Mouse (Mus musculus) hindbrain, embryonic 16.5 days (tissue): ENCODE measurements around the gene Fhit. TPM values are rescaled to one million over a fixed set of nuclear protein-coding genes. Genes with fewer than 3 reads are reported as not detected.

Experiments used
- ATAC-seq: fragments of 200-750 bp; cut with Nextera tagmentation; 2 replicates; pipeline ENCODE4 v1.8.0; 2017; ENCODE audit warnings: moderate TSS enrichment, moderate library complexity
- H3K27ac ChIP-seq: fragments of 300-500 bp; sonication (generic); 2 replicates; pipeline ENCODE4 v1.5.1; 2014; ENCODE audit warnings: low read depth, mild to moderate bottlenecking, control low read depth, low read length, moderate library complexity
- H3K27me3 ChIP-seq: fragments of 300-500 bp; sonication (generic); replicated peaks from 2 replicates; pipeline ENCODE4 v1.6.1; 2014; ENCODE audit warnings: low read length; ENCODE audit not compliant: control insufficient read depth, insufficient read depth
- H3K36me3 ChIP-seq: fragments of 300-500 bp; sonication (generic); 2 replicates; pipeline ENCODE4 v1.6.1; 2014; ENCODE audit warnings: mild to moderate bottlenecking, low read length, moderate library complexity, mixed read lengths; ENCODE audit not compliant: control insufficient read depth, insufficient read depth
- H3K4me1 ChIP-seq: fragments of 300-500 bp; sonication (generic); 2 replicates; pipeline ENCODE4 v1.6.1; 2014; ENCODE audit warnings: low read depth, low read length; ENCODE audit not compliant: control insufficient read depth, insufficient read depth
- H3K4me2 ChIP-seq: fragments of 300-500 bp; sonication (generic); 2 replicates; pipeline ENCODE4 v1.6.1; 2014; ENCODE audit warnings: mild to moderate bottlenecking, low read length, control low read depth, moderate library complexity
- H3K4me3 ChIP-seq: fragments of 300-500 bp; sonication (generic); 2 replicates; pipeline ENCODE4 v1.5.1; 2014; ENCODE audit warnings: mild to moderate bottlenecking, low read length, control low read depth, moderate library complexity
- H3K9ac ChIP-seq: fragments of 300-500 bp; sonication (generic); 2 replicates; pipeline ENCODE4 v1.6.1; 2014; ENCODE audit warnings: low read depth, mild to moderate bottlenecking, control low read depth, low read length, moderate library complexity
- H3K9me3 ChIP-seq: fragments of 300-500 bp; sonication (generic); 2 replicates; pipeline ENCODE4 v1.6.1; 2014; ENCODE audit warnings: mild to moderate bottlenecking, low read length, moderate library complexity; ENCODE audit not compliant: control insufficient read depth
- WGBS: fragments of 180-500 bp; shearing (Covaris S2); extraction: QIAGEN DNeasy Blood & Tissue Kit; methylation state at CpG from one replicate; pipeline ENCODE4 v1.1.7; 2014; 5-methylcytosine and 5-hydroxymethylcytosine counted together
- polyA plus RNA-seq: library from polyadenylated mRNA; unstranded; fragments of >200 nt; fragmentation: Nextera tagmentation; extraction: Ambion mirVana; gene quantifications from 2 replicates; pipeline ENCODE4 v1.2.1, GENCODE M21; 2015

Fhit gene
- polyA plus RNA-seq, 1 experiment from 2014 or later = 8.5 TPM

DNA sequence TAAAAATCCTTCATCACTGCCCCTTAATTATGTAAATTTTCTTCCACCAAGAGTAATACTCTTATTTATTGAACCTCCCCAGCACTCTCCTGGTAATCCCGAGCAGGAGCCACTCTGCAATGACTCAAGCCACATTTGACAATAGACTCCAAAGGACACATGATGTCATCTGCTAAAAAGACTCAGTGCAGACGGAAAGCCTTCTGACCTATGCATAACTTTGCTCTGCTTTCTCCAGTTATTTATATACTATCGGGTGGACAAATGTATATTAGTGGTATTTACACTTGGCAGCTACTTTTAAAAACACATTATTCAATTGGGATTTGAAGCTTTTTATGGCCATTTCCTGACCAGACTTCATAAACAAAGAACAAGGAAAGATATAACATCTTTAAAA is 304.2 kb downstream of the Fhit start:
- H3K27me3 ChIP-seq = no peaks in the 10 kb centered on the region
- H3K27ac ChIP-seq = no peak overlapping the region
- H3K9me3 ChIP-seq = no peaks in the 10 kb centered on the region
- ATAC-seq = no peak
- H3K9ac ChIP-seq = no peak overlapping the region
- H3K36me3 ChIP-seq = no peaks in the 10 kb centered on the region
- 70% methylated on average over 3 of the region's 3 CpGs for WGBS
- H3K4me2 ChIP-seq = no peak overlapping the region
- no peaks in the 10 kb centered on the region for H3K4me1 ChIP-seq
- no peak overlapping the region for H3K4me3 ChIP-seq

DNA sequence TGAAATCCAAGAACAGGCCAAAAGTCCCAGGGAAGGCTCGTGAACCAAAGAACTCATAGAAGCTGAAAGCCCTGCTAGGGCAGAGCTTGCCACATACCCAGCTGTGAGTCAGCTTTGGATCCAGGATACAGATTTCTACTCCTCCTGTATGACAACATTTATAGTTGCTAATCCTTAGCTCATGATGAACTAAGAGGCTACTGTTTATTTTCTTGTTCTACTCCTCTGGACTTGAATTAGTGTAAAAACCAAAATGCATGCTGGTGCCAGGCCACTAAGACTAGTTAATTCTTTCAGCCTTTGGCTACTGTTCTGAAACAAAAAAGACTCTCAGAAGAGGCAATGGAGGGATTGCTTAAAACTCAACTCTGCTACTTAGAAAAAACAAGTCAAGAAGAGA is 309.9 kb downstream of the Fhit start:
- Histone ChIP-seq H3K27ac (no peak overlapping the region), H3K36me3 (no peaks in the 10 kb centered on the region), H3K4me3 (no peak overlapping the region), H3K4me2 (no peak overlapping the region), H3K27me3 (no peaks in the 10 kb centered on the region), H3K9ac (no peak overlapping the region), H3K9me3 (no peaks in the 10 kb centered on the region), H3K4me1 (no peaks in the 10 kb centered on the region)
- no peak for ATAC-seq
- 83% methylated on average over 1 of the region's 1 CpGs for WGBS

DNA sequence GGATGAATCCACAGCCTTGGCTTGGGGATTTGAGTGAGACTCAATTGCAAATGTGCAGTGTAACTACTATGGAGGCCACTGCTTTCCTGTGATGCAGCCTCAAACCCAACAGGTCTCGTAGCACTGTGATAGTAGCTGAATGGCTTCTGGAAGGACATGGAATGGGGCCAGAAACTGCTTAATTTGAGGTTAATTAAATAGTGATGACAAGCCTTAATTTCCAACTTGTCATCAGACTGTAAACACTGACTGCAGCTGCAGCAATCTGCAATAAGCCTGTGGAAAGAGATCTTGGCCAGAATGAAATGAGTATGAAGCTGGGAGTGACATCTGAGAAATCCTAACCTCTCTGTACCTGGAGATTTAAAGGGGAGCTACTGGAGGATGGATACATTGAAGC is 325.8 kb downstream of the Fhit start:
- Histone ChIP-seq H3K4me3 (no peak overlapping the region), H3K4me2 (no peak overlapping the region), H3K9me3 (no peaks in the 10 kb centered on the region), H3K27ac (no peak overlapping the region), H3K9ac (no peak overlapping the region), H3K27me3 (no peaks in the 10 kb centered on the region), H3K36me3 (no peaks in the 10 kb centered on the region), H3K4me1 (no peaks in the 10 kb centered on the region)
- 52% methylated on average over 1 of the region's 1 CpGs for WGBS
- no peak for ATAC-seq

DNA sequence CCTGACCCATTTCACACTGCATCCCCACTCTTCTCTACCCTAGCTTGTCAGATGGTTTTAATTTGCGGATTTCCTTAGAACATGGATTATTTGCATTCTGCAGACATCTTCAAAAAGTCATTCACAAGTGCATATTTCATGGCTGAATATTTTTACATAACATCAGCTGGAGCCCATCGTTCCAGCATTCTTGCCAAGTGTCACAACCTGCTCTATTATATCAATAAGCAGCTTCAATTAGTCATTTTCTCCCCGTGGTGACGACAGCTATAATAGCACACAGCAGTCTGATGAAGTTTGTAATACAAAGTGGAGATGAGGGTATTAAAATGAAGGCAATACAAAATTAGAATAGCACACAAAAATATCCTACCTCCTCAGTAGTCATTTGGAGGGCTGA is 337.0 kb downstream of the Fhit start:
- Histone ChIP-seq H3K4me2 (no peak overlapping the region), H3K4me3 (no peak overlapping the region), H3K4me1 (no peaks in the 10 kb centered on the region), H3K9ac (no peak overlapping the region), H3K27me3 (no peaks in the 10 kb centered on the region), H3K9me3 (no peaks in the 10 kb centered on the region), H3K36me3 (no peaks in the 10 kb centered on the region), H3K27ac (no peak overlapping the region)
- no peak for ATAC-seq
- 35% methylated on average over 4 of the region's 4 CpGs for WGBS

DNA sequence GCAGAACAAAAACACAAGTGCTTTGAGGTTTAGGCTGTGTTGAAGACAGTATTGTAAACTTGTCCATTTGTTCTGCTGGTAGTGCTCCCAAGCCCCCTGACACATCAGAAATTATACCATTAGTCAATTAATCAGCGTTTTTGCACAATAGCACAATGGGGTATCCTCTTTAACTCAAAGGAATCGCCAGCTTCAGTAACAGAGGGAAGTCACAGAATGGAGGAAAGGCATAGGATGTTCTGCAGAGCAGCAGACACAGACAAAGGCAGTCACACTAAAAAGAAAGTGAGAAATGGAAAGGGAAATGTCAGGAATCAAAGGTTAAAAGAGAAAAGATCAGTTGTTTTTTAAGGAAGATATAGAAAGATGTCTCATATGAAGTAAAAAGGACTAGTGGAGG is 348.3 kb downstream of the Fhit start:
- WGBS = 9% methylated on average over 2 of the region's 2 CpGs
- no peaks in the 10 kb centered on the region; the same call in 1 of the 2 replicates for H3K4me1 ChIP-seq
- no peaks in the 10 kb centered on the region for H3K36me3 ChIP-seq
- H3K27ac ChIP-seq = no peak overlapping the region
- no peak overlapping the region for H3K9ac ChIP-seq
- H3K4me2 ChIP-seq = no peak overlapping the region
- no peak overlapping the region for H3K4me3 ChIP-seq
- H3K27me3 ChIP-seq = no peaks in the 10 kb centered on the region
- no peak for ATAC-seq
- no peaks in the 10 kb centered on the region for H3K9me3 ChIP-seq

DNA sequence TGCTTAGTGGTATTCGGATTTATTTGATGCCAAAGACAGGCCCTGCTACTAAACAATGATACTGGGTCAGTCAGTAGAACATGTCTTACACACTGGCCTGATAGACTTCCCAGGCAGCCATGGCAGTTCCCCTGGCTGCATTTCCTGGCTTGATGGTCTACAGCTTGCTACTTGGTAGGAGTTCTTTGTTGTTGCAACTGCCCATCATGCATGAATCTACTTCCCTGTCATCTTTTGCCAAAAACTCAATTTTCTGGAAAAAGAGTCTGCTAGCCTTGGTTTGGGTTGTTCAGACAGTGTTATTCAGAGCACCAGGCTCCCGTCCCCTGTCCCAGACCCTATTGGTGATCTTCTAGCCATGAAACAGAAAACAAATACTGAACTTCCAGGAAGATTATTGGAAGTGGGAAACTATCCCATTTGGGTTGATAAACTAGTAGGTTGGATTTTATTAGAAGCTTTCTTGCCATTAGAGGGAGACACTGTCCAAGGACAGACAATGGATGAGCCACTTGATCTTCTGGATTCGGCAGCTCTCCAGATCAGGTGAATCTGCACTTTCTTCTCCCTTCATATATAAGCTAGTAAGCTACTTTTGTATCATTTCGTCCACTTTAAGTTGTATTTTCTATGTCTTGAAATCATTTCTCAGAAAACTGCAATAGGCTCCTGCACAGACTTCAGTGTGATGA is 363.2 kb downstream of the Fhit start:
- Histone ChIP-seq H3K9me3 (no peaks in the 10 kb centered on the region), H3K36me3 (no peaks in the 10 kb centered on the region), H3K4me2 (no peak overlapping the region), H3K9ac (no peak overlapping the region), H3K27me3 (no peaks in the 10 kb centered on the region), H3K27ac (no peak overlapping the region), H3K4me3 (no peak overlapping the region), H3K4me1 (no peaks in the 10 kb centered on the region)
- WGBS = 63% methylated on average over 4 of the region's 4 CpGs
- peak; percentile 77 for ATAC-seq

DNA sequence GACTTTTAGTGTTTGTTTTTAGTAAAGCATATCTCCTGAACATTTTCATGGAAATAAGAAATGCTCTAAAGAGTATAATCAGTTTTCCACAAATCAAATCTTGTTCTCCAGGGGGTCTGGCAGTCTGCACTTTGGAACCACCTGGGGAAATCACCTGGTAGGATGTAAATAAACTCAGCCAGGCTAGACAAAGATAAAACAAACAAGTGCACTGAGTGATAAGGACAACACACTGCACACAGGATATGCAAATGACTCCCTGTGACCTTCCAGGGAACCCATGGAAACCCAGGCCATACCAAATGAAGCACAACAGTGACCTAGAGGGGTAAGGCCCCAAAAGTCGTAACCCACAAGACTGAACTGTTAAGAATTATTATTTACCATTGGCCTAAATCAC is 364.2 kb downstream of the Fhit start:
- Histone ChIP-seq H3K36me3 (no peaks in the 10 kb centered on the region), H3K4me1 (no peaks in the 10 kb centered on the region), H3K9me3 (no peaks in the 10 kb centered on the region), H3K27me3 (no peaks in the 10 kb centered on the region), H3K4me3 (no peak overlapping the region), H3K27ac (no peak overlapping the region), H3K9ac (no peak overlapping the region), H3K4me2 (no peak overlapping the region)
- 74% methylated on average over 1 of the region's 1 CpGs for WGBS
- no peak for ATAC-seq

DNA sequence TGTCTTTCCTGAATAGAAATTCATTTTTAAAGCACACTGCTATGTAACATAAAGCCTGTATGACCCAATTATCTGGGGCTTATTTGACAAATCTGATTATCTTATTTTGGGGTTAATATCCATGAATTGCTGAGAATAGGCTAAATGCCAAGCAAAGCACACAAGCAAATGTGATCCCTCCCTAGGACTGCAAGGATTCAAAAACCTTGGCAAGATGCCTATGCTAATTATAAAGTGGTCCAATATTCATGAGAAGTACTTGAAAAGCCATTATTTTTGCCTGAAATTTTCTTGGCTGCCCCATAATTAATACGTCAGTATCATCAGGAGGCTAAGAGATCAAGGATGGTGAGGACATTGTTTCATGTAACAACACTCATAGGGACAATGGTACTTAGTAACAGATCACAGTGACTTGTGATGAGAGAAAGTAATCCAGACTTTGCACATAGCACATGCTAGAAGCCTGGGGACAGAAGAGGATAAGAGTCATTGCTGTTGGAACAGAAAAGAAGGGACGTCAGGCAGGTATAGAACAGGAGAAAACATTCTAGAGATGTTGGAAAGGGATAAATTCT is 366.2 kb downstream of the Fhit start:
- no peaks in the 10 kb centered on the region for H3K36me3 ChIP-seq
- no peaks in the 10 kb centered on the region for H3K9me3 ChIP-seq
- H3K4me2 ChIP-seq = no peak overlapping the region
- no peaks in the 10 kb centered on the region for H3K4me1 ChIP-seq
- 54% methylated on average over 2 of the region's 2 CpGs for WGBS
- H3K4me3 ChIP-seq = no peak overlapping the region
- H3K27ac ChIP-seq = no peak overlapping the region
- no peak overlapping the region for H3K9ac ChIP-seq
- peak; percentile 63 for ATAC-seq
- no peaks in the 10 kb centered on the region for H3K27me3 ChIP-seq

DNA sequence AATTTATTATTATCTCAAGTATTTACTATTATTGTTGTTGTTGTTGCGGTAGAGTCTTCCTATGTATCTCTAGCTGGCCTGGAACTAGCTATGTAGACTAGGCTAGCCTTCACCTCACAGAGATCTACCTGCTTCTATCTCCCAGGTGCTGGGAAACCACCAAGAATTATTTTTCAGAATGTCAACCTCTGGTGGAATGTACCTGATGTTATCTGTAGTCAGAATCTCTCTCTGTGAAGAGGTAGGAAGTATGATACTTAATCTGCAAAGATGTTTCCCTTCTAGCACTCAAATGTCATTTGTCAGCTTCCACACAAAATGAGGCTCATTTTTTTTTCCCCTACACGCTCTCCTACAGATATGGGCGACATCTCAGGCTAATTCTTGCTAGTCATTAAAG is 377.9 kb downstream of the Fhit start:
- Histone ChIP-seq H3K4me1 (no peaks in the 10 kb centered on the region), H3K4me3 (no peak overlapping the region), H3K27ac (no peak overlapping the region), H3K4me2 (no peak overlapping the region), H3K27me3 (no peaks in the 10 kb centered on the region), H3K36me3 (no peaks in the 10 kb centered on the region), H3K9me3 (no peaks in the 10 kb centered on the region), H3K9ac (no peak overlapping the region)
- WGBS = 92% methylated on average over 3 of the region's 3 CpGs
- ATAC-seq = no peak
